Mouse (Mus musculus): ENCODE measurements at regions not wholly inside any gene's neighbourhood (a gene's known extent, or its start where the extent isn't known, plus 50 kb on each side); places are given as distances from the start of the nearest gene placed in this dataset.

- Histone ChIP-seq H3K4me3 (no peak overlapping the region), H3K4me1 (replicated peaks) (no peaks in the 10 kb centered on the region), H3K27ac (replicated peaks) (no peak overlapping the region), H3K36me3 (no peaks in the 10 kb centered on the region), H3K27me3 (0 out of 2 replicates have a peak, but pooled peaks cover 2% of the 10 kb centered on the region), H3K4me2 (no peak overlapping the region), H3K9me3 (no peaks in the 10 kb centered on the region), H3K9ac (no peak overlapping the region)
- no peak for ATAC-seq (ENCODE audit: low FRiP score, low read depth)
- WGBS, result 16% methylated on average over 5 of the region's 5 CpGs
Observed at GRCm38 (mm10) chr3:103429227-103429788, 145.7 kb upstream of the Syt6 start.

GRCm38 (mm10) chr3:103430131-103430530, 144.9 kb upstream of the Syt6 start:
- no peaks in the 10 kb centered on the region for H3K4me1 ChIP-seq (replicated peaks)
- no peak overlapping the region for H3K4me2 ChIP-seq
- no peak overlapping the region for H3K27ac ChIP-seq (replicated peaks)
- no peaks in the 10 kb centered on the region for H3K36me3 ChIP-seq
- 0 out of 2 replicates have a peak, but pooled peaks cover 2% of the 10 kb centered on the region for H3K27me3 ChIP-seq
- H3K4me3 ChIP-seq, result no peak overlapping the region
- ATAC-seq (ENCODE audit: low FRiP score, low read depth), result no peak
- no peak overlapping the region for H3K9ac ChIP-seq
- WGBS, result 85% methylated on average over 4 of the region's 4 CpGs
- H3K9me3 ChIP-seq, result no peaks in the 10 kb centered on the region

- no peak for ATAC-seq (ENCODE audit: low FRiP score, low read depth)
- Histone ChIP-seq H3K27ac (replicated peaks) (no peak overlapping the region), H3K27me3 (no peaks in the 10 kb centered on the region), H3K4me3 (no peak overlapping the region), H3K9ac (no peak overlapping the region), H3K36me3 (no peaks in the 10 kb centered on the region), H3K9me3 (no peaks in the 10 kb centered on the region), H3K4me1 (replicated peaks) (no peaks in the 10 kb centered on the region), H3K4me2 (no peak overlapping the region)
- 37% methylated on average over 5 of the region's 5 CpGs for WGBS
Observed at GRCm38 (mm10) chr3:103432254-103432653, 142.8 kb upstream of the Syt6 start.

- ATAC-seq (ENCODE audit: low FRiP score, low read depth), result no peak; the same call in 1 of the 2 replicates
- no peak overlapping the region for H3K9ac ChIP-seq
- no peak overlapping the region for H3K27ac ChIP-seq (replicated peaks)
- H3K4me1 ChIP-seq (replicated peaks), result no peaks in the 10 kb centered on the region
- no peak overlapping the region for H3K4me2 ChIP-seq
- no peaks in the 10 kb centered on the region for H3K27me3 ChIP-seq
- no peaks in the 10 kb centered on the region for H3K9me3 ChIP-seq
- WGBS, result 83% methylated on average over 9 of the region's 9 CpGs
- H3K36me3 ChIP-seq, result no peaks in the 10 kb centered on the region
- H3K4me3 ChIP-seq, result no peak overlapping the region
Observed at GRCm38 (mm10) chr3:103436902-103437603, 138.0 kb upstream of the Syt6 start.

- Histone ChIP-seq H3K36me3 (no peaks in the 10 kb centered on the region), H3K9me3 (no peaks in the 10 kb centered on the region), H3K4me1 (replicated peaks) (no peaks in the 10 kb centered on the region), H3K27ac (replicated peaks) (no peak overlapping the region), H3K4me3 (no peak overlapping the region), H3K27me3 (no peaks in the 10 kb centered on the region), H3K9ac (no peak overlapping the region), H3K4me2 (no peak overlapping the region)
- ATAC-seq (ENCODE audit: low FRiP score, low read depth), result no peak
- WGBS, result 53% methylated on average over 12 of the region's 12 CpGs
Observed at GRCm38 (mm10) chr3:103438791-103439354, 136.2 kb upstream of the Syt6 start.

GRCm38 (mm10) chr3:103443247-103443646, 131.8 kb upstream of the Syt6 start:
- 82% methylated on average over 6 of the region's 6 CpGs for WGBS
- no peaks in the 10 kb centered on the region for H3K9me3 ChIP-seq
- H3K9ac ChIP-seq, result no peak overlapping the region
- no peak overlapping the region for H3K4me3 ChIP-seq
- no peak for ATAC-seq (ENCODE audit: low FRiP score, low read depth)
- H3K36me3 ChIP-seq, result no peaks in the 10 kb centered on the region
- H3K4me2 ChIP-seq, result no peak overlapping the region
- no peak overlapping the region for H3K27ac ChIP-seq (replicated peaks)
- H3K4me1 ChIP-seq (replicated peaks), result no peaks in the 10 kb centered on the region
- H3K27me3 ChIP-seq, result no peaks in the 10 kb centered on the region

GRCm38 (mm10) chr3:103445852-103446251, 129.2 kb upstream of the Syt6 start:
- Histone ChIP-seq H3K9ac (no peak overlapping the region), H3K27me3 (no peaks in the 10 kb centered on the region), H3K4me1 (replicated peaks) (no peaks in the 10 kb centered on the region), H3K36me3 (no peaks in the 10 kb centered on the region), H3K9me3 (no peaks in the 10 kb centered on the region), H3K4me2 (no peak overlapping the region), H3K27ac (replicated peaks) (no peak overlapping the region), H3K4me3 (no peak overlapping the region)
- no peak for ATAC-seq (ENCODE audit: low FRiP score, low read depth)
- 91% methylated on average over 8 of the region's 8 CpGs for WGBS

- H3K4me1 ChIP-seq (replicated peaks), result no peaks in the 10 kb centered on the region
- WGBS, result 57% methylated on average over 7 of the region's 7 CpGs
- no peak for ATAC-seq (ENCODE audit: low FRiP score, low read depth)
Observed at GRCm38 (mm10) chr3:103449851-103450250, 125.2 kb upstream of the Syt6 start.

GRCm38 (mm10) chr3:103451971-103452370, 123.1 kb upstream of the Syt6 start:
- H3K9me3 ChIP-seq, result no peaks in the 10 kb centered on the region
- no peaks in the 10 kb centered on the region for H3K27me3 ChIP-seq
- H3K4me3 ChIP-seq, result no peak overlapping the region
- H3K4me2 ChIP-seq, result no peak overlapping the region
- H3K4me1 ChIP-seq (replicated peaks), result no peaks in the 10 kb centered on the region
- H3K9ac ChIP-seq, result no peak overlapping the region
- ATAC-seq (ENCODE audit: low FRiP score, low read depth), result no peak
- 66% methylated on average over 3 of the region's 3 CpGs for WGBS
- no peak overlapping the region for H3K27ac ChIP-seq (replicated peaks)
- no peaks in the 10 kb centered on the region for H3K36me3 ChIP-seq

More at GRCm38 (mm10) chr3:103449851-103450250, 125.2 kb upstream of the Syt6 start:
- no peaks in the 10 kb centered on the region for H3K27me3 ChIP-seq
- no peak overlapping the region for H3K27ac ChIP-seq (replicated peaks)
- H3K36me3 ChIP-seq, result no peaks in the 10 kb centered on the region
- no peak overlapping the region for H3K4me3 ChIP-seq
- no peaks in the 10 kb centered on the region for H3K9me3 ChIP-seq
- no peak overlapping the region for H3K9ac ChIP-seq
- no peak overlapping the region for H3K4me2 ChIP-seq

- Histone ChIP-seq H3K9me3 (no peaks in the 10 kb centered on the region), H3K36me3 (no peaks in the 10 kb centered on the region), H3K27me3 (no peaks in the 10 kb centered on the region), H3K4me3 (no peak overlapping the region), H3K9ac (no peak overlapping the region), H3K4me1 (replicated peaks) (0 out of 2 replicates have a peak, but pooled peaks cover 10% of the 10 kb centered on the region), H3K27ac (replicated peaks) (no peak overlapping the region), H3K4me2 (no peak overlapping the region)
- WGBS, result 34% methylated on average over 4 of the region's 4 CpGs
- ATAC-seq (ENCODE audit: low FRiP score, low read depth), result no peak
Observed at GRCm38 (mm10) chr3:103463760-103464159, 111.3 kb upstream of the Syt6 start.

- H3K36me3 ChIP-seq, result no peaks in the 10 kb centered on the region
Observed at GRCm38 (mm10) chr3:103464181-103464580, 110.8 kb upstream of the Syt6 start.

GRCm38 (mm10) chr3:103464729-103465128, 110.3 kb upstream of the Syt6 start:
- 39% methylated on average over 4 of the region's 4 CpGs for WGBS
- Histone ChIP-seq H3K27me3 (no peaks in the 10 kb centered on the region), H3K4me3 (no peak overlapping the region), H3K36me3 (no peaks in the 10 kb centered on the region), H3K4me2 (no peak overlapping the region), H3K9ac (no peak overlapping the region), H3K9me3 (no peaks in the 10 kb centered on the region), H3K27ac (replicated peaks) (no peak overlapping the region), H3K4me1 (replicated peaks) (0 out of 2 replicates have a peak, but pooled peaks cover 10% of the 10 kb centered on the region)
- no peak for ATAC-seq (ENCODE audit: low FRiP score, low read depth)

More at GRCm38 (mm10) chr3:103464181-103464580, 110.8 kb upstream of the Syt6 start:
- Histone ChIP-seq H3K9ac (no peak overlapping the region), H3K4me1 (replicated peaks) (0 out of 2 replicates have a peak, but pooled peaks cover 10% of the 10 kb centered on the region), H3K4me3 (no peak overlapping the region), H3K27ac (replicated peaks) (no peak overlapping the region), H3K9me3 (no peaks in the 10 kb centered on the region), H3K4me2 (no peak overlapping the region), H3K27me3 (no peaks in the 10 kb centered on the region)
- ATAC-seq (ENCODE audit: low FRiP score, low read depth), result no peak
- WGBS, result 68% methylated on average over 5 of the region's 5 CpGs
